Mouse (Mus musculus): ENCODE results near the gene Ctdnep1.
"Not testable (repeated sequence)": the region's sequence is repeated elsewhere in the genome, so short reads cannot be mapped to it uniquely, and the experiment has no call there.

Gene Ctdnep1

DNA sequence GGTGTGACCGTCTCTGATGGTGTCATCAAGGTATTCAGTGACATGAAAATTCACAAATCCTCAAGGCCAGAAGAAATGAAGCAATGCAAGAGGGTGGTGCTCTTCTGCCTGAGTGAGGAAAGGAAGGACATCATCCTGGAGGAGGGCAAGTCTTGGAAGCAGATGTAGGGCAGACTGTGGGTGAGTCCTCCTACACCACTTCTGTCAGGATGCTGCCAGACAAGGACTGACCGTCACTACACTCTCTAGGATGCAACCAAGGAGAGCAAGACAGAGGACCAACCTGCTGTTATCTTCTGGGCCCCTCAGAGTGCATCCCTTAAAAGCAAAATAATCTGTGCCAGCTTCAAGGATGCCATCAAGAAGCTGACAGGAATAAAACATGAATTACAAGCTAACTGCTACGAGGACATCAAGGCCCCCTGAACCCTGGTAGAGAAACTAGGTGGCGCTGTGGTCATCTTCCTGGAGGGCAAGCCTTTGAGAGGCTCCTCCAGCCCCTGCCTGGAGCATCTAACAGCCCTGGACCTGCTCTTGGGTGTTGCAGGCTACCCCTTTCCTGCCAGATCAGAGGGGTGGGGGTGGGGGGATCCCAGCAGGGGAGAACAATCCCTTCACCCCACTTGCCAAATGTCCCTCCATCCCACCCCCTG, 30.0 kb upstream of the Ctdnep1 start:
- DNase-seq (ENCODE audit: low spot score in 2 of 2): peak in 1 of 2 experiments; percentile 73

DNA sequence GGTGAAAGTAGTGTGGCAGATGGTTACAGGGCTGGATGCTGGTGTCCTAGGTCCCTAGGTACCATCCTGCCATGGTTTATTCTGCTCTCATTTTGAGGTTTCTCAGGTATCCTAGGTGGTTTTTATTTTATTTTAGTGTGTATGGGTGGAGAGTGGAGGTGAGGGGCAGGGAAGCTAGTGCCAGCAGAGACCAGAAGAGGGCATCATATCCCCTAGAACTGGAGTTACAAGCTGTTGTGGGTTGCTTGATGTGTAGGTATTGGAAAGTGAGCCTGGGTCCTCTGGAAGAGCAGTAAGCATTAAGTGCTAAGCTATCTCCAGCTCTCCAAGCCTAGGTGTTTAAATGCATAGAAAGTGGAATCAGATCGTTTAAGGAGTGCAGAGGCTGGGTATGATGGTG, 28.7 kb upstream of the Ctdnep1 start:
- DNase-seq (ENCODE audit: low spot score in 2 of 2): no peak

DNA sequence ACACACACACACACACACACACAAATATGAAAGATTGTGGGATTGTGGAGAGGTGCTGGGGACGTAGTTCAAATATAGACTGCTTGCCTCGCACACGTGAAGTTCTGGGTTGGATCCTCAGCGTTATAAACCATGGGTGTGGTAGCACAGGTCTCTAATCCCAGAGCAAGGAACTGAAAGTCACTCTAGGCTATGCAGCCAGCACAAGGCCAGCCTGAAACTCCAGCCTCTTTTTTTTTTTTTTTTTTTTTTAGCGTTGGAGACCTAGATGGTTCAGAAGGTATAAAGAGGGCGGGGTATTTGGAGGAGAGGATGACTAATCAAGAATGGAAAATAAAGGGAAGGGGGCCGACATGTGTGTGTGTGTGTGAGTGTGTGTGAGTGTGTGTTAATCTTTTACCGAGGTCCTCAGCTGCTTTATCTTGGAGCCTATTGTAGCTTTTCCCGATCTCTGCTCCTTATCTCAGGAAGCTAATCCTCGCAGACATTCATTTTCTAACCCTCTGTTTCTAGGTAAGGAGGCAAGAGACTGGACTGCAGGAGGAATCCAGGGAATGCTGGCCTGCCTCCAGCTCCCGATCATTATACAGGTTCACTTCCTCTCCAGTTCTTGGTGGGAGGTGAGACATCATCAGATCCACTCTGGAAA, 27.6 kb upstream of the Ctdnep1 start:
- no peak for DNase-seq (ENCODE audit: low spot score in 2 of 2)

DNA sequence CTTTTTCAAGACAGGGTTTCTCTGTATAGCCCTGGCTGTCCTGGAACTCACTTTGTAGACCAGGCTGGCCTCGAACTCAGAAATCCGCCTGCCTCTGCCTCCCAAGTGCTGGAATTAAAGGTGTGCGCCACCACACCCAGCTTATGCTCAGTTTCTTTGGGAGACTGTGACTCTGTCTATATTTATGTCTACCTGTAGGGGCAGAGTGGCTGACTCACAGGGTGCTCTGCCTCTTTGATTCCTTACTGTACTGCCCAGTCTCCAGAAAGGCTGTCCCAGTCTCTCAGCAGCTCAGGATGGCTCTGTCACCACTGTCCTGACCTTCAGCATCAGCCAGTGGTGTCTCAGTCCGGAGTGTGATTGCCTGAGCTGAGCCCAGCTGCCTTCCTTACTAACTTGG, 25.3 kb upstream of the Ctdnep1 start:
- DNase-seq (ENCODE audit: low spot score in 2 of 2): not testable (repeated sequence)

- peak in 1 of 2 experiments; percentile 24 for DNase-seq (ENCODE audit: low spot score in 2 of 2)
Observed at GRCm38 (mm10) chr11:69956218-69956617, 24.7 kb upstream of the Ctdnep1 start.

GRCm38 (mm10) chr11:69960616-69961015, 20.3 kb upstream of the Ctdnep1 start:
- DNase-seq (ENCODE audit: low spot score in 2 of 2): peak in 1 of 2 experiments; percentile 66

DNA sequence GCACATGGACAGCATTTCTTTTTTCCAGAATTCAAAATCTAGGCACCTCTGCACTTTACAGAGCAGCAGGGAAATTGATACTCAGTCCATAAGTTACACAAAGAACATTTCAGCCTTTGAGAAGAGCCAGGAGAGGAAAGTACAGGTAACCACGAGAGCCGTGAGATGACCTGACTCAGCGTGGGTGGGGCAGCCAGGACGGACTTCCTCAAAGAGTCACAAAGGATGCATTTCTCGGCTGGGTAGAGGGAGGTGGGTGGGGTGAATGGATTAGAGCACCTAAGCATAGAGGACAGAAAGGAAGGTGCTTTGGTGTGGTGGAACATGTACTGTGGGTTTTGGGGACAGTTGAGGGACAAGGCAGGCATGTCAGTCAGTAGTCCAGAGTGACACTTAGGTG, 19.1 kb upstream of the Ctdnep1 start:
- DNase-seq (ENCODE audit: low spot score in 2 of 2): no peak

GRCm38 (mm10) chr11:69964650-69965270, 16.2 kb upstream of the Ctdnep1 start, which contains the start of gene Cldn7:
TSS of gene Cldn7 (plus strand) at chr11:69964779.
- DNase-seq (ENCODE audit: low spot score in 2 of 2): no peak

- DNase-seq (ENCODE audit: low spot score in 2 of 2): peak in 1 of 2 experiments; percentile 29
Observed at GRCm38 (mm10) chr11:69965271-69966005, 15.5 kb upstream of the Ctdnep1 start.

DNA sequence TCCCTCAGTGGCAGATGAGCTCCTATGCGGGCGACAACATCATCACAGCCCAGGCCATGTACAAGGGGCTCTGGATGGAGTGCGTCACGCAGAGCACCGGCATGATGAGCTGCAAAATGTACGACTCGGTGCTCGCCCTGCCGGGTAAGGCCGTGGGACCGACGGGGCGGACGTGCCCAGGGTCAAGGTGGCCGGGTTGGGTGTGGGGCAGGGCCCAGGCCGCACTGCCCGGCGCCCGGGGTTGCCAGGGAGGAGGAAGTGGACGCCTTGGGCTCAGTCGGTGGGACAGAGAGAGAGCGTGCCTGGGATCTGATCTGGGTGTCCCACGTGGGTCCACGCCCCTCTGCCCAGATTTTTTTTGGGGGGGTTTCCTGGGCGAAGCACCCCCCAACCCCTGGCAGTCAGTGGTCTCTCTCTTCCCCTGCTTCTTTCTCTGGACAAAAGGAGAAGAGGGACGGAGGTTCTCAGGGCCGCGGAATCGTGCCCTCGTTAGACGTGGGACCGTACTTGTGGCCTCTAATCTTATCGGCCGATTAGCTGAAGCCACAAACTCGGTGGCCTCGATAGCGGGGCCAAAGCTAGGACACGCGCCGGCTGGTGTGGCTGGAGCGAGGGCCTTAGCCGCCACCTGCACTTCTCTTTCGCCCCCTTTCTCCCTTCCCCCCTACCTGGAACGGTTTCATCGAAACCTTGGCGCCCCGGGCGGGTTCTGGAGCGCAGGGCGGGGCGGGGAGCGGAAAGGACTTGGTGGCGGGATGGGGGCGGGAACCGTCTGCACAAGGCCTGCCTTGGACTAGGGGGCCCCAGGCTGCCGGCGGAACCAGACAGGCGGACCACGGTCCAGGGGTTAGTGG, 14.7 kb upstream of the Ctdnep1 start:
- peak in 1 of 2 experiments; percentile 43 for DNase-seq (ENCODE audit: low spot score in 2 of 2)

GRCm38 (mm10) chr11:69966860-69967517, 14.0 kb upstream of the Ctdnep1 start:
- no peak for DNase-seq (ENCODE audit: low spot score in 2 of 2)

GRCm38 (mm10) chr11:69968793-69969192, 12.2 kb upstream of the Ctdnep1 start:
- no peak for DNase-seq (ENCODE audit: low spot score in 2 of 2)

DNA sequence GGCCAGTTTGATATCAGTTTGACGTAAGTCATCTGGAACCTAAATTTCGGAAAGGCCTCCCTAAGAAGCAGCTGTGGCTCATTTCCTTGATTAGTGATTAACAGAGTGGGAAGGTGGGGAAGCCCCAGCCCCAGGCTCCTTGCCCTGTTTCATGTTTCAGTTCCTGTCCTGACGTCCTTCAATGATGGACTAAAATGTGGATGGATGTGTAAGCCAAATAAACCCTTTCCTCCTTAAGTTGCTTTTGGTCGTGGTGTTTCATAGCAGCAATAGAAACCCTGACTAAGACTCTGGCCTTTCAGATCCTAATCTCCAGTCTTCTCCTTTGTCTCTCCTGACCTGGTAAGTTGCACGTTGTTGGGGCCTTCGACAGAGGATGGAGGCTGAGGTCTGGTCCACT, 10.7 kb upstream of the Ctdnep1 start:
- no peak for DNase-seq (ENCODE audit: low spot score in 2 of 2)

DNA sequence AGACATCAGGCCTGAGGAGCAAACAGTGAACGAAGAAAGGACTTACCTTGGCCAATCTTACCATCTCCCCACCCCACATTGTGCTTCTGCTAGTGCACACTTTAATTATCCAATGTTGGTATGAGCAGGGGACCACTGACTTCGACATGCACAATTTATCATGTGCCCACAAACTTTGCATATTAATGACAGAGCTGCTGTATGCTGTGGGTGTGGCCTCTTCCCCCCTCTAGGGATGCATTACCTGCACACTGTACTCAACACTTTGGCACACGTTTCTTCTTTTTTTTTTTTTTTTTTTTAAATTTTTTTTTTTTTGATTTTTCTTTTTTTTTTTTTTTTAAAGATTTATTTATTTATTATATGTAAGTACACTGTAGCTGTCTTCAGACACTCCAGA, 10.2 kb upstream of the Ctdnep1 start:
- no peak for DNase-seq (ENCODE audit: low spot score in 2 of 2)

DNA sequence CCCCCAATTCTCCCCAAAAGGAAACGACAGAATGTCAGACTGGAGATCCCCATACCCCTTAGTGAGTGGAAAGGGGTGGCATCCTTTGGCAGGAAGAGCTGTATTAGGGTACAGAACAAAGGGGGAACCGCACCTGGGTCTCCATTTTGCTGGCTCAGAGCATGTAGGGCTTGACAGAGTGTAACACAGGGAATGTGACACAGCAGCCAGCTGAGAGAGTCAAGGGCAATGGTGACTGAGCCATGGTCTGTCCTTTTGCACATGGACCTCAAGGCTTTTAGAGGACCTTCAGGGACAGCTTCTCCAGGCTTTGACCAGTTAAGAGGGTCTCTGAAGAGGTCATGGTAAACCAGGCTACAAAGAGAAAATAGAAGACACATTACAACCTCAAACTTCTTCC, 6.0 kb upstream of the Ctdnep1 start:
- DNase-seq (ENCODE audit: low spot score in 2 of 2): no peak

DNA sequence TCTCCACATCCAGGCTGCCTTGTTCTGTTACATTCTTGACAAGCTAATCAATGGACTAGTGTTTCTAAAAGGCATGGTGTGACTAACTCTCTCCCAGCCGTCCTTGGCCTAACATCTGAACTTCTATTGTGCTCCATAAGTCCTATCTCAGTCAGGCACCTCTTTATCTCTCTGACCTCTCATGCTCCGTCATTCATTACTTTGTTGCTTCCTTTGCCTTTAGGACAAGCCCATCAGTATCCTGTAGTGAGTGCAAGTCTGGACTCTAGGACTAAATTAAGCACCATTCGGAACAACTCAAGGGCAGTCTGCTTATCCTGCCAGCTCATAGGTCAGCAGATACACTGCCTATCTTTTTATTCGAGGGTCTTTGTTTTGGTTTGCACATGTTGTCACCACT, 4.7 kb upstream of the Ctdnep1 start:
- DNase-seq (ENCODE audit: low spot score in 2 of 2): no peak

DNA sequence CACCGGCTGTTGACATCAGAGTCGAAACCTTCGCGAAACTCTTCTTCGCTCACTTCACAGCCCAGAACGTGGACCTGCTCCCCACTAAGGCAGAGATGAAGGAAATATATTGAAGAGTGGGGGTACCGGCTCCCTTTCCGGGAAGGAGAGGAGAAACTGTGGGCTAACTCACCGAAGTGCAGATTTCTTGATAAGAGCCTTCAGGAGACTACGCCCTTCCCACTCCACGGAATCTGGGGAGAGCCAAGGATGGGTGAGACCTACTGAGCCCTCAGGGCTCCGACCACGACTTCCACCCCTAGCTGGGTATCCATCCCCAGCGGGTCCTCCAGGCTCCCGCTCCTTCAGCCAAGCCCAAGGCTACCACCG, 1.1 kb upstream of the Ctdnep1 start:
- DNase-seq (ENCODE audit: low spot score in 2 of 2): no peak

GRCm38 (mm10) chr11:69980196-69981140, 488 bp upstream of the Ctdnep1 start:
- DNase-seq (ENCODE audit: low spot score in 2 of 2): peak; percentile 95 to 96

DNA sequence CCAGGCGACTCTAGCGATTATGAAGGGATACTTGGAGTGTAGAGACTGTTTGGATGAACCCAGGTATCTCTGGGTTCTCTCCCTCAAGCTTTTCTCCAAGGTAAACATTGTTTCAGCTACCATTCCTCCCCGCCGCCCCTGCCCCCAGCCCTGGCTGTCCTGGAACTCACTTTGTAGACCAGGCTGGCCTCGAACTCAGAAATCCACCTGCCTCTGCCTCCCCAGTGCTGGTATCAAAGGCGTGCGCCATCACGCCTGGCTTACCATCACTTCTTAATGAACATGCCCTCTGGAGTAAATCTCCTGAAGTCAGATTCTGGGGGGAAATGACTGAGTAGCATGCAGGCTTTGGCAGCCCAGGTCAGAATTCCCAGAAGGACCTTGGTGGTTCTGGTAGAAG, 1.3 kb downstream of the Ctdnep1 start, which contains the start of gene Elp5:
Elp5 (minus strand) TSS at position 293 of the 400 bp plus-strand sequence.
- DNase-seq (ENCODE audit: low spot score in 2 of 2): no peak

- DNase-seq (ENCODE audit: low spot score in 2 of 2): peak in 1 of 2 experiments; percentile 46
Observed at GRCm38 (mm10) chr11:69982877-69983276, 1.9 kb downstream of the Ctdnep1 start.

Measured in spleen, postnatal 10 days (tissue).